Mouse (Mus musculus) cerebellum, adult 11 months (tissue): ENCODE data around the gene Itga9.
A peak's percentile ranks its signal among the peaks of the same experiment; 100 is the strongest.
"Not testable (repeated sequence)": the region's sequence is repeated elsewhere in the genome, so short reads cannot be mapped to it uniquely, and the experiment has no call there.

Source experiments
- DNase-seq: peaks from one replicate; pipeline ENCODE4 v3.0.0; 2022

The Itga9 gene

DNA sequence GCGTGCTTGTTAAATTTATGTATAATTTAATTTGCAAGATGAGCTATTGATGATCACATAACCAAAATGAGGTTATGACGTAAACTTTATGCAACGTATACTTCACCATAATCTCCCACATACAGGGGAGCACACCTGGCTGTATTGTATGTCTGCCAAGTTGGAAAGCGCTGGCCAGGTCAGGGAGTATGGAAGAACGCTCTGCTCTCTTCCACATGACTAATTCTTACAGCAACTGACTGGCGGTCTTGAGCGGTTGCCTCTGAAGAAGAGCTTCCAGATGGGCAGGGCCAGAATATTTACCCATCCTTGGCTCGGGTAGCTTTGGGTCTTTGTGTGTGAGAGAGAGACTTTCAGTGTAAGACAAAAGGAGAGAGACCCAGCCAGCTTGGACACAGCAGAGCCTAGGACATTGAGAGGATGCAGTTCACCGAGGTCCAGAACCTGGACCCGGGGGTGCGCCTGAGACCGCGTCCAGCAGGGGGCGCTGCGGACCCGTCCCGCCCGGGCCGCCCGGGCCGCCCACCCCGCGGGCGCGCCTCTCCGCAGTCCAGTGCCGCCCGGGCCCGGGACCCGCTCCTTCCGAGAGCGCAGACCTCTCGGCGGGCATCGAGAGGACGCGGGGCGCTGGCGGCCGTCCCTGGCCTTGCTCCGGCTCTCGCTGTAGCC lies at the start of gene Itga9:
Gene Itga9 (plus strand): TSS at position 543 of the 669 bp plus-strand sequence.
- DNase-seq: peak; percentile 20

- no peak for DNase-seq
Measured at GRCm38 (mm10) chr9:118556951-118557780, 49.3 kb upstream of the Itga9 start.

- DNase-seq: no peak
Measured at GRCm38 (mm10) chr9:118563356-118563755, 43.1 kb upstream of the Itga9 start.

GRCm38 (mm10) chr9:118563866-118564265 lies 42.6 kb upstream of the Itga9 start:
- no peak for DNase-seq

GRCm38 (mm10) chr9:118564696-118565095 lies 41.8 kb upstream of the Itga9 start:
- no peak for DNase-seq

GRCm38 (mm10) chr9:118569328-118569727 lies 37.2 kb upstream of the Itga9 start:
- DNase-seq: no peak

DNA sequence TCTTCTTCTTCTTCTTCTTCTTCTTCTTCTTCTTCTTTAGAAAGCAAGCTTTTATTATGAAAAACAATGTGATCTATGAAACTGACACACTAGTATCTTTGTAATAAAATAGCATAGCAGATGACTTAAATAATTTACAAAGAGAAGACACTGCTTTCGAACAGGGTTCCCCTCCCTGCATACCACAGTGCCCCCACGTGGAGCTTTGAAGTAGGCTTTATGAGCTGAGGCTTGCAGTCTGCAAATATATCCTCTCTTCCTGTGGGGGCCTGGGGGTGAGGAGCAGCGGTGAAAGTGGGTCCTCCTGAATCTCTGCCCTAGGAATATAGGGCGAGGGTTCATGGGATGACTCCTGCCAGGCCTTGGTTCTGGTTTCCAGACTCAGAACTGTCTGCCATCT lies 35.6 kb upstream of the Itga9 start:
- no peak for DNase-seq

DNA sequence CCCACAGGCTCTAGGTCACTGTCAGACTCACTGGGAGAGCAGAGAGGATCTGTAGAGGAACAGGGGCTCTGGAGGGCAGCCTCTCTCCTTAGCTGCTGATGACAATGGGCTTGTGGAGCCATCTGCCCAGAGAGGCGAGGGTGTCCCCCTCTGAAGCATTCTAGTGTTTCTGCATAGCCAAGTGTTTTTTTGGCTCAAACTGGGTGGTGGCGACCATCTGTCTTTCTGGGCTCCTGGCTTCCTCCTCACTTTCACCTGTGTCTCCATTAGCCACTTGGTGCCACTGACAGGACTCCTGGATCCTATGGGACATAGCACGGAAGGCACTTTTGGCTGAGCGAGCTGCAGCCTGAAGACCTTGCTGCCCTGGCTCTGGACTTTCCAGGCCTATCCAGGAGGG lies 34.8 kb upstream of the Itga9 start:
- DNase-seq: peak; percentile 43

DNA sequence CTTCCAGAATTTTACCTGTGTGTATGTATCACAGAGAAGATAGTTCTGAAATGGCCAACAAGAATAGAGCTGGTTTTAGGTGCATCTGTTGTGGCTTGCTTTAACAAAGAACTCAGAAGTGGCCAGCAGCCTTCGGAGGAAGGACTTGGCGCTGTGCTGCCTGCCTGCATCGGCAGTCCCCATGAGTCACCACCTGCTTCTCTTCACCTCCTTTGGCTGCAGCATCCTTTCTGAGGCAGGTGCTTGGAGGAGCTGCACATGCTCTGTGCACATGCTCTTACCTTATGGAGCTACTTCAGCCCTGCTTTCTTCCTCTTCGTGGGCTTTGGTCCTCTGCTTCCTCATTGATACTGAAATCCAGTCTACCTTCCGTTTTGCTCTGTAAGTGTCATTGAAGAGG lies 31.6 kb upstream of the Itga9 start:
- DNase-seq: peak; percentile 49

- DNase-seq: no peak
Measured at GRCm38 (mm10) chr9:118580371-118580770, 26.1 kb upstream of the Itga9 start.

GRCm38 (mm10) chr9:118582757-118583156 lies 23.7 kb upstream of the Itga9 start:
- DNase-seq: no peak

- no peak for DNase-seq
Measured at GRCm38 (mm10) chr9:118584838-118585237, 21.7 kb upstream of the Itga9 start.

DNA sequence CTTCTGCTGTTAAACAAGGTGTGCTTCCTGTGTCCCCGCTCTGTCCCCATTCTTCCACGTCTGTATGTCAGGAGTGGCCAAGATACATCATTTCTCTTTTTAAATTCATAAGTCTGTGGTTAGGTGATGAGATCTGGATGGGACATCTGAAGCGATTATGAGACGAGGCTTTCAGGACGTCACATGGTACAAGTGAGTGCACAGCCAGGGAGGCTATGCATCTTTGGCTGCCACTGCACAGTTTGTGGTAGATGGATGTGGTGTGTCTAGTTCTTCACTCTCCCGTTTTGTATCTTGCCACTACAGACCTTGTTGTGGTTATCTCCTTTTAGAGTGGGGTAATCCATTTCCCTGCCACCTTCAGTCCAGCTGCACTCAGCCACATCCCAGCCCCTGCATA lies 20.5 kb upstream of the Itga9 start:
- no peak for DNase-seq

GRCm38 (mm10) chr9:118587115-118587514 lies 19.4 kb upstream of the Itga9 start:
- no peak for DNase-seq

DNA sequence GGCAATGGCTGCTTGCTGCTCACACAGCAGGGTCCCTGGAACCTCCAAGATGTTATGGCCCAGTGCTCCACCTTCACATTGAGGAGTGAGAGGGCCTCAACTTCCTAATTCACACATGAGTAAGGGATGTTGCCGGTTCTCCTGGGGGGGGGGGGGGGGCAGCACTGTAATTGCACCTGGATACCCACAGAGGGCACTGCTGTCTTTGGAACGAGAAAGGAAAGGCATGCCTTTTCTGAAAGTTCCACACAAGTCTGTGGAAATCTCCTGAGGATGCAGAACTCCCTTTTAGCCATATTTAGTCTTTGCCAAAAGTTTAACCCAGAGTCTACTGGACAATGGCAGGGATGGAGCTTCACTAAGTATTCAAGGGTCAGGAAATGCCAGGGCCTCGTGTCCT lies 17.2 kb upstream of the Itga9 start:
- no peak for DNase-seq

DNA sequence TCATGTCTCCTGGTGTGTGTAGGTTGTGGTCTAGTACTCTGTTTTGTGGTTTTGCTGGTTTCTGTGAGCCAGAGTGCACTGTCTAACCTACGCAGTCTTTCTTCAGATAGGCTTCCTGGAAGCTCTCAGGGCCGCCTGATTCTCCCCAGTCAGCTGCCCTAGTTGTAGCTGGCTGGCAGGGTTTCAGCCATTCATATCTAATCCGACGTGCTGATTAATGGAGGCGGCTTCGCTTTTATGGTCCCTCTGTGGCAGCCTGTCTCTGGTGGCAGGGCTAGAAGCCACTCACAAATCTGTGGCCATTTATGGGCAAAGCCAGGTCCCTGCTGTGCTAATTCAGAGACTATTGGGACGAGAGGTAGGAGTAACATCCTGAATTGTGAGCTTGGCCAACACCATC lies 16.3 kb upstream of the Itga9 start:
- no peak for DNase-seq

GRCm38 (mm10) chr9:118591633-118592032 lies 14.9 kb upstream of the Itga9 start:
- no peak for DNase-seq

- DNase-seq: no peak
Measured at GRCm38 (mm10) chr9:118592585-118593249, 13.8 kb upstream of the Itga9 start.

- DNase-seq: no peak
Measured at GRCm38 (mm10) chr9:118593443-118593842, 13.0 kb upstream of the Itga9 start.

DNA sequence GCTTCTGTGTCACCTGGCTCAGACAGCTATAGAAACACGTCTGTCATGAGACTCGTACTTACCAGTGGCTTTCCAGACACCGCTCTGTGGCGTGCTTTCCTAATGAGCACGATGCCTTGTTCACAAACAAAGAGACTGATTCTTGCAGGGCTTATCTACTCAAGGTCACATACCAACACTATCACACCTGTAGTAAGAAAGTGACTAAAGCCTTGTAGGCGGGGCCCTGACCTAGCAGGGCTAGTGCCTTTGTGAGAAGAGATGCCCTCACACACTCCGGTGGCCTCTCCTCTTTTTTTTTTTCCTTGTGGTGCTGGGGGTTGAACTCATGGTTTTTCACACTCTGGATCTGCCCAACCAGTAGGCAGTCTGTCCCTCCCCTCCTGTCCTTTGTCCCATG lies 9.7 kb upstream of the Itga9 start:
- DNase-seq: no peak

- not testable (repeated sequence) for DNase-seq
Measured at GRCm38 (mm10) chr9:118600393-118600792, 6.1 kb upstream of the Itga9 start.

- DNase-seq: no peak
Measured at GRCm38 (mm10) chr9:118602576-118602975, 3.9 kb upstream of the Itga9 start.

GRCm38 (mm10) chr9:118606817-118607371 lies 404 bp downstream of the Itga9 start:
- no peak for DNase-seq
